Mouse (Mus musculus): ENCODE measurements around the gene Spocd1. TPM values are rescaled to one million over a fixed set of nuclear protein-coding genes. Genes with fewer than 3 reads are reported as not detected.

Gene Spocd1
- polyA plus RNA-seq, 1 experiment from 2014 or later, result 0.07 TPM

GRCm38 (mm10) chr4:129985671-129986441, 56.8 kb downstream of the Spocd1 start:
- ATAC-seq (replicated peaks; ENCODE audit: low FRiP score), result no peak
- Histone ChIP-seq H3K4me2 (peak overlapping the region; percentile 79), H3K9me3 (ENCODE audit: control insufficient read depth, low read length) (no peaks in the 10 kb centered on the region), H3K9ac (ENCODE audit: low read depth, low read length) (no peak overlapping the region), H3K27ac (ENCODE audit: low read depth, low read length) (no peak overlapping the region), H3K27me3 (replicated peaks; ENCODE audit: control insufficient read depth, insufficient read depth, low read length) (peaks cover 97% of the 10 kb centered on the region), H3K36me3 (ENCODE audit: control insufficient read depth, insufficient read depth, low read length) (no peaks in the 10 kb centered on the region), H3K4me1 (replicated peaks; ENCODE audit: control insufficient read depth, insufficient read depth, low read length) (peaks cover 3% of the 10 kb centered on the region), H3K4me3 (ENCODE audit: low read depth, low read length) (peak overlapping the region; percentile 51)
- peak; percentile 49 for DNase-seq (ENCODE audit: low spot score)
- WGBS, result 3% methylated on average over 52 of the region's 58 CpGs

- peak; percentile 45 for DNase-seq (ENCODE audit: low spot score)
- 1% methylated on average over 49 of the region's 53 CpGs for WGBS
Measured at GRCm38 (mm10) chr4:129987825-129988504, 58.9 kb downstream of the Spocd1 start.

GRCm38 (mm10) chr4:129989925-129990324, 60.9 kb downstream of the Spocd1 start:
- H3K9me3 ChIP-seq (ENCODE audit: control insufficient read depth, low read length), result no peaks in the 10 kb centered on the region
- no peak overlapping the region for H3K4me2 ChIP-seq
- no peaks in the 10 kb centered on the region; the same call in none of the 2 replicates for H3K4me1 ChIP-seq (replicated peaks; ENCODE audit: control insufficient read depth, insufficient read depth, low read length)
- H3K4me3 ChIP-seq (ENCODE audit: low read depth, low read length), result no peak overlapping the region
- DNase-seq (ENCODE audit: low spot score) (no peak), ATAC-seq (replicated peaks; ENCODE audit: low FRiP score) (no peak)
- H3K36me3 ChIP-seq (ENCODE audit: control insufficient read depth, insufficient read depth, low read length), result no peaks in the 10 kb centered on the region
- peaks cover 66% of the 10 kb centered on the region for H3K27me3 ChIP-seq (replicated peaks; ENCODE audit: control insufficient read depth, insufficient read depth, low read length)
- H3K9ac ChIP-seq (ENCODE audit: low read depth, low read length), result no peak overlapping the region
- 82% methylated on average over 4 of the region's 4 CpGs for WGBS
- H3K27ac ChIP-seq (ENCODE audit: low read depth, low read length), result no peak overlapping the region

More at GRCm38 (mm10) chr4:129987825-129988504, 58.9 kb downstream of the Spocd1 start:
- Histone ChIP-seq H3K9ac (ENCODE audit: low read depth, low read length) (no peak overlapping the region), H3K4me1 (replicated peaks; ENCODE audit: control insufficient read depth, insufficient read depth, low read length) (peaks cover 3% of the 10 kb centered on the region), H3K9me3 (ENCODE audit: control insufficient read depth, low read length) (no peaks in the 10 kb centered on the region), H3K4me2 (peak overlapping the region; percentile 80), H3K36me3 (ENCODE audit: control insufficient read depth, insufficient read depth, low read length) (no peaks in the 10 kb centered on the region), H3K27ac (ENCODE audit: low read depth, low read length) (no peak overlapping the region), H3K4me3 (ENCODE audit: low read depth, low read length) (peak overlapping the region; percentile 48), H3K27me3 (replicated peaks; ENCODE audit: control insufficient read depth, insufficient read depth, low read length) (peaks cover 78% of the 10 kb centered on the region)
- no peak for ATAC-seq (replicated peaks; ENCODE audit: low FRiP score)

- ATAC-seq (replicated peaks; ENCODE audit: low FRiP score) (no peak), DNase-seq (ENCODE audit: low spot score) (no peak)
- Histone ChIP-seq H3K9ac (ENCODE audit: low read depth, low read length) (no peak overlapping the region), H3K4me1 (replicated peaks; ENCODE audit: control insufficient read depth, insufficient read depth, low read length) (no peaks in the 10 kb centered on the region; the same call in none of the 2 replicates), H3K36me3 (ENCODE audit: control insufficient read depth, insufficient read depth, low read length) (no peaks in the 10 kb centered on the region), H3K4me2 (no peak overlapping the region), H3K4me3 (ENCODE audit: low read depth, low read length) (no peak overlapping the region), H3K27ac (ENCODE audit: low read depth, low read length) (no peak overlapping the region), H3K9me3 (ENCODE audit: control insufficient read depth, low read length) (no peaks in the 10 kb centered on the region), H3K27me3 (replicated peaks; ENCODE audit: control insufficient read depth, insufficient read depth, low read length) (peaks cover 50% of the 10 kb centered on the region)
- 73% methylated on average over 16 of the region's 16 CpGs for WGBS
Measured at GRCm38 (mm10) chr4:129992720-129993119, 63.7 kb downstream of the Spocd1 start.

- no peaks in the 10 kb centered on the region for H3K36me3 ChIP-seq (ENCODE audit: control insufficient read depth, insufficient read depth, low read length)
- H3K27ac ChIP-seq (ENCODE audit: low read depth, low read length), result no peak overlapping the region
- no peak overlapping the region for H3K9ac ChIP-seq (ENCODE audit: low read depth, low read length)
- H3K4me3 ChIP-seq (ENCODE audit: low read depth, low read length), result no peak overlapping the region
- no peaks in the 10 kb centered on the region for H3K9me3 ChIP-seq (ENCODE audit: control insufficient read depth, low read length)
- H3K4me2 ChIP-seq, result no peak overlapping the region
- peaks cover 50% of the 10 kb centered on the region for H3K27me3 ChIP-seq (replicated peaks; ENCODE audit: control insufficient read depth, insufficient read depth, low read length)
- DNase-seq (ENCODE audit: low spot score), result no peak
- no peaks in the 10 kb centered on the region for H3K4me1 ChIP-seq (replicated peaks; ENCODE audit: control insufficient read depth, insufficient read depth, low read length)
- ATAC-seq (replicated peaks; ENCODE audit: low FRiP score), result no peak
- WGBS, result 84% methylated on average over 5 of the region's 5 CpGs
Measured at GRCm38 (mm10) chr4:129993213-129993612, 64.2 kb downstream of the Spocd1 start.

- no peaks in the 10 kb centered on the region for H3K9me3 ChIP-seq (ENCODE audit: control insufficient read depth, low read length)
- H3K36me3 ChIP-seq (ENCODE audit: control insufficient read depth, insufficient read depth, low read length), result no peaks in the 10 kb centered on the region
- H3K9ac ChIP-seq (ENCODE audit: low read depth, low read length), result no peak overlapping the region
- DNase-seq (ENCODE audit: low spot score) (no peak), ATAC-seq (replicated peaks; ENCODE audit: low FRiP score) (no peak)
- no peak overlapping the region for H3K4me2 ChIP-seq
- H3K27ac ChIP-seq (ENCODE audit: low read depth, low read length), result no peak overlapping the region
- no peak overlapping the region for H3K4me3 ChIP-seq (ENCODE audit: low read depth, low read length)
- H3K4me1 ChIP-seq (replicated peaks; ENCODE audit: control insufficient read depth, insufficient read depth, low read length), result no peaks in the 10 kb centered on the region
- H3K27me3 ChIP-seq (replicated peaks; ENCODE audit: control insufficient read depth, insufficient read depth, low read length), result peaks cover 50% of the 10 kb centered on the region
- 87% methylated on average over 16 of the region's 16 CpGs for WGBS
Measured at GRCm38 (mm10) chr4:129993944-129994695, 65.1 kb downstream of the Spocd1 start.

GRCm38 (mm10) chr4:129994728-129995127, 65.7 kb downstream of the Spocd1 start:
- 73% methylated on average over 5 of the region's 5 CpGs for WGBS
- no peaks in the 10 kb centered on the region for H3K9me3 ChIP-seq (ENCODE audit: control insufficient read depth, low read length)
- no peak overlapping the region for H3K4me3 ChIP-seq (ENCODE audit: low read depth, low read length)
- no peak overlapping the region for H3K4me2 ChIP-seq
- no peaks in the 10 kb centered on the region for H3K36me3 ChIP-seq (ENCODE audit: control insufficient read depth, insufficient read depth, low read length)
- no peak for ATAC-seq (replicated peaks; ENCODE audit: low FRiP score)
- peaks cover 51% of the 10 kb centered on the region for H3K27me3 ChIP-seq (replicated peaks; ENCODE audit: control insufficient read depth, insufficient read depth, low read length)
- no peak for DNase-seq (ENCODE audit: low spot score)
- no peaks in the 10 kb centered on the region for H3K4me1 ChIP-seq (replicated peaks; ENCODE audit: control insufficient read depth, insufficient read depth, low read length)
- no peak overlapping the region for H3K9ac ChIP-seq (ENCODE audit: low read depth, low read length)
- H3K27ac ChIP-seq (ENCODE audit: low read depth, low read length), result no peak overlapping the region

GRCm38 (mm10) chr4:129995255-129995654, 66.2 kb downstream of the Spocd1 start:
- ATAC-seq (replicated peaks; ENCODE audit: low FRiP score), result no peak
- Histone ChIP-seq H3K4me1 (replicated peaks; ENCODE audit: control insufficient read depth, insufficient read depth, low read length) (no peaks in the 10 kb centered on the region), H3K4me3 (ENCODE audit: low read depth, low read length) (no peak overlapping the region), H3K9ac (ENCODE audit: low read depth, low read length) (no peak overlapping the region), H3K27me3 (replicated peaks; ENCODE audit: control insufficient read depth, insufficient read depth, low read length) (peaks cover 50% of the 10 kb centered on the region), H3K4me2 (no peak overlapping the region), H3K9me3 (ENCODE audit: control insufficient read depth, low read length) (no peaks in the 10 kb centered on the region), H3K27ac (ENCODE audit: low read depth, low read length) (no peak overlapping the region), H3K36me3 (ENCODE audit: control insufficient read depth, insufficient read depth, low read length) (no peaks in the 10 kb centered on the region)
- 87% methylated on average over 8 of the region's 8 CpGs for WGBS
- no peak for DNase-seq (ENCODE audit: low spot score)

Data from liver, embryonic 11.5 days (tissue).